ENCODE assay signal across 15 mouse cellular contexts in the genomic region with DNA sequence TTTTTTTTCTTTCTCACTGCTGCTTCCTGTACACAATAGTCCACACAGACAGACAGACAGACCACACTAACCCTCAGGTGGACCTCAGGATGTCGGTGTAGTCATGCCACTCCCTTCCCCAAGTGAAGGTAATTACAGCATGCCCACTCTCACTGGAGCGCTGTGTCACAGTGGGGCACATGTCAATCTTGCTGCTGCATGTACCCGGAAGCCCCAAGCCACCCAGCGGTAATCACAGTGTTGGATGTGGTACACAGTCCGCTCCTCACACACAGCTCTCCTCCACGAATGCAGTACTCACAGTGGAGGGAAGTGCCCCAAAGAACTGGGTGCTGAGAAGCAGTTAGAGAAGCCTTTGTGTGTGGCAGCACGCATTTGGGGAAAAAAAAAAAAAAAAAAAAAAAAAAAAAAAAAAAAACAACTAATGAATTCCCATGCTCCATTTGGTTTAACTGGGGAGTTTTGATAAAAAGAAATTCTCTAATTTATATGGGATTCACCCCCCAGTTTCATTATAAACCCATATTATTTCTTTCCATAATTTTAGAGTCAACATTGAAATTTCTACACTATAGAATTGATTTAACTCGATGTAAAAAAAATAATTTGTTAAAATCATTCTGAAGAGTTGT. TPM values are rescaled to one million over a fixed set of nuclear protein-coding genes. Genes with fewer than 3 reads are reported as not detected.
DNase-seq lines count a peak whose midpoint lies in the region; ATAC-seq lines count a peak whose summit lies in the region.
"Had no signal": no experiment of that assay in that cellular context is flagged by ENCODE, and none has a peak within 500 bp of the region (broad histone marks: within the 10 kb centered on the region; RNA-seq: fewer than 3 reads in every experiment).

No protein-coding gene starts in this region.

- WGBS in heart, embryonic 15.5 days = 70% methylated on average over 8 of the region's 8 CpGs

- H3K4me3 ChIP-seq in heart, embryonic 15.5 days = no peak overlapping the region
- H3K4me3 ChIP-seq: erythroblast, embryonic 14.5 days; limb, embryonic 12.5 days; lung, embryonic 15.5 days; neural tube, embryonic 13.5 days had no signal

- no peaks in the 10 kb centered on the region for H3K4me1 ChIP-seq in heart, embryonic 15.5 days (replicated peaks)
- H3K4me1 ChIP-seq: limb, embryonic 12.5 days; lung, embryonic 15.5 days; neural tube, embryonic 13.5 days had no signal

- no peaks in the 10 kb centered on the region for H3K27me3 ChIP-seq in heart, embryonic 15.5 days
- H3K27me3 ChIP-seq: limb, embryonic 12.5 days; lung, embryonic 15.5 days; neural tube, embryonic 13.5 days had no signal

- intact Hi-C loops in heart, postnatal 10 days (cut with DNase I) = no loop called here

- no peaks in the 10 kb centered on the region for H3K9me3 ChIP-seq in heart, embryonic 15.5 days (replicated peaks)
- H3K9me3 ChIP-seq: limb, embryonic 12.5 days; lung, embryonic 15.5 days; neural tube, embryonic 13.5 days had no signal

- no peak for DNase-seq in heart, postnatal 10 days
- peak; percentile 1 for DNase-seq in brain, adult 2 months (ENCODE audit: low read depth, low spot score)
- peak; percentile 42 to 57 for DNase-seq in thymus, postnatal 36 days
- DNase-seq in kidney, postnatal 25 days = no peak
- no peak for DNase-seq in cerebellum, postnatal 36 days
- DNase-seq in adrenal gland, postnatal 25 days = no peak
- DNase-seq: embryo, embryonic 11 days had no signal

- 0 out of 2 replicates have a peak, but pooled peaks have one; percentile 27 for ATAC-seq in heart, embryonic 15.5 days (replicated peaks; ENCODE audit: insufficient number of reproducible peaks, insufficient read depth, low FRiP score, low read depth)
- peak; percentile 46 for ATAC-seq in megakaryocyte-erythroid progenitor cell, adult 5-6 weeks (replicated peaks; ENCODE audit: low FRiP score, low TSS enrichment, poor library complexity, severe bottlenecking)
- ATAC-seq: hindbrain, postnatal 0 days had no signal

- H3K4me2 ChIP-seq in heart, embryonic 15.5 days = no peak overlapping the region
- H3K4me2 ChIP-seq: limb, embryonic 12.5 days; lung, embryonic 15.5 days; midbrain, embryonic 11.5 days; neural tube, embryonic 13.5 days had no signal

- no peaks in the 10 kb centered on the region for H3K36me3 ChIP-seq in heart, embryonic 15.5 days
- H3K36me3 ChIP-seq: limb, embryonic 12.5 days; lung, embryonic 15.5 days; neural tube, embryonic 13.5 days had no signal

- no peak overlapping the region for H3K9ac ChIP-seq in heart, embryonic 15.5 days
- H3K9ac ChIP-seq: limb, embryonic 12.5 days; lung, embryonic 15.5 days; neural tube, embryonic 13.5 days had no signal

- no peak overlapping the region for H3K27ac ChIP-seq in heart, embryonic 15.5 days
- H3K27ac ChIP-seq: hindbrain, postnatal 0 days; limb, embryonic 12.5 days; lung, embryonic 15.5 days; neural tube, embryonic 13.5 days had no signal

RNA-seq across cellular contexts. Expression of a gene that starts 18.2 kb away (rescaled TPM):
- 0.45 and 0.55 TPM in 2 replicates for polyA plus RNA-seq in heart, embryonic 15.5 days (2015; fragmentation: Nextera tagmentation; extraction: Ambion mirVana)
- total RNA-seq in heart, postnatal 10 days (2021) = 1 to 10 TPM; 4.1 to 4.8 TPM
- 185 and 189 TPM in 2 replicates for total RNA-seq in megakaryocyte-erythroid progenitor cell, adult 5-6 weeks (2014; fragmentation: Nextera tagmentation)
- 259 and 303 TPM in 2 replicates for total RNA-seq in megakaryocyte-erythroid progenitor cell, adult 5-6 weeks (2017)
- total RNA-seq in adrenal gland, postnatal 25 days (2021) = 3.8 and 5.8 TPM in 2 replicates

Comparison
In these comparisons a context has a peak if more than half of its experiments do, and no peak if none do; other contexts are left out.
1. DNase-seq: peak in brain, adult 2 months (single experiment) and thymus, postnatal 36 days (2 of 2); none in heart, postnatal 10 days (0 of 2), kidney, postnatal 25 days (0 of 2), cerebellum, postnatal 36 days (0 of 2) and adrenal gland, postnatal 25 days (single experiment).
2. RNA of a gene that starts 18.2 kb away (total RNA-seq): 185 to 303 TPM in megakaryocyte-erythroid progenitor cell, adult 5-6 weeks; 4.1 to 4.8 TPM in heart, postnatal 10 days and 3.8 to 5.8 TPM in adrenal gland, postnatal 25 days; every median in the first group is over 10 times any median in the second.